Mouse (Mus musculus) olfactory bulb, adult 2 months (tissue): ENCODE data around the gene Chrna1.

Experiments
- CTCF ChIP-seq: fragments of 200-500 bp; IDR thresholded peaks from 2 replicates; pipeline ENCODE4 v1.5.1; 2012; ENCODE audit warnings: low read depth, mild to moderate bottlenecking, low read length, moderate library complexity; ENCODE audit not compliant: insufficient read depth
- POLR2A ChIP-seq: fragments of 200-500 bp; IDR thresholded peaks from 2 replicates; pipeline ENCODE4 v1.6.1; 2012; ENCODE audit warnings: mild to moderate bottlenecking, low read depth, low read length, moderate library complexity; ENCODE audit not compliant: insufficient read depth

- TF ChIP-seq POLR2A = no peak
- TF ChIP-seq CTCF = no peak
Observed at GRCm38 (mm10) chr2:73580720-73581119, 582 bp upstream of the Chrna1 start.
